Mouse (Mus musculus): ENCODE measurements around the gene Arfgef2. TPM values are rescaled to one million over a fixed set of nuclear protein-coding genes. Genes with fewer than 3 reads are reported as not detected.
"Not testable (repeated sequence)": the region's sequence is repeated elsewhere in the genome, so short reads cannot be mapped to it uniquely, and the experiment has no call there.

The Arfgef2 gene
- total and polyA plus RNA-seq, 3 experiments: 9.2 to 18.7 (median 11.2) TPM

DNA sequence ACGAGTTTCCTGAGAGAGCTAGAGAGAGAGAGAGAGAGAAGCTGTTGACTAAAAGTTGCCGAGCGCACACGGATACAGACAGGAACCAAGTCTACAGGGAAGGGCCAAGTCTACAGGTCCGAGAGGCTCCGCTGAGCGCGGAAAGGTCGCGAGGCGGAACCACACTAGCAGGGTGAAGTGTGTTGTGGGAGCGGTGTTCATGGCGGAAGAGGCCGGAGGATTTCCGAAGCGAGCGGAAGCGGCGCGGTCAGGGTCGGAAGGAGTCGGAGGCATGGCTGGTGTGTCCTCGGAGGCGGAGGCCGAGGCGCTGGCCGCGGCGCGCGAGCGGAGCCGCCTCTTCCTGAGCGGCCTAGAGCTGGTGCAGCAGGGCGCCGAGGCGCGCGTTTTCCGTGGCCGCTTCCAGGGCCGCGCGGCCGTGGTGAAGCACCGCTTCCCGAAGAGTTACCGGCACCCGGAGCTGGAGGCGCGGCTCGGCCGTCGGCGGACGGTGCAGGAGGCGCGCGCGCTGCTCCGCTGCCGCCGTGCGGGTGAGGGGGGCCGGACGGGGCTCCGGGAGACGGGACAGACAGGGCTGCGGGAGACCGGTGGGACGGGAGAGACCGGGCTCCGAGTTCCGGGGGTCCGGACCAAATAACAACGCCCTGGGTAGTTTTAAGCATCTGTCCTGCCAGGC is 11.7 kb upstream of the Arfgef2 start:
- peak overlapping the region; percentile 84 for H3K9ac ChIP-seq (ENCODE audit: insufficient read depth, low read depth)
- H3K36me3 ChIP-seq (replicated peaks in 1 of 2; ENCODE audit: control insufficient read depth in 1 of 2, insufficient read depth in 1 of 2, low read length in 1 of 2): peaks cover 18 to 29% of the 10 kb centered on the region in 2 experiments
- peak overlapping the region; percentile 79 to 89 (median 87) for H3K4me3 ChIP-seq (replicated peaks in 1 of 3; ENCODE audit: low read depth in 2 of 3, low read length in 2 of 3, poor library complexity in 1 of 3)
- TF ChIP-seq MYC (IDR thresholded peaks at IDR 0.05; ENCODE audit: low read depth, low read length) (peak; percentile 79), MXI1 (IDR thresholded peaks at IDR 0.05; ENCODE audit: low read depth, low read length) (peak; percentile 93), E2F4 (IDR thresholded peaks at IDR 0.05; ENCODE audit: insufficient replicate concordance, low read depth, low read length) (0 out of 2 replicates have a peak, but pooled peaks have one; percentile 26), ETS1 (conservative IDR thresholded peaks at IDR 0.05; ENCODE audit: low read depth, low read length) (peak; percentile 54), ELF1 (IDR thresholded peaks at IDR 0.05; ENCODE audit: low read depth, low read length) (peak; percentile 92), POLR2A (IDR thresholded peaks at IDR 0.05; ENCODE audit: low read depth, low read length) (peak; percentile 75), ZMIZ1 (IDR thresholded peaks at IDR 0.05; ENCODE audit: low read depth, low read length) (peak; percentile 59), SMC3 (IDR thresholded peaks at IDR 0.05; ENCODE audit: low read depth, low read length) (peak; percentile 29; the same call in 1 of the 2 replicates), ZNF384 (IDR thresholded peaks at IDR 0.05; ENCODE audit: low read depth, low read length) (0 out of 2 replicates have a peak, but pooled peaks have one; percentile 16), GABPA (IDR thresholded peaks at IDR 0.05; ENCODE audit: insufficient replicate concordance, low read depth, low read length) (peak; percentile 61; the same call in 1 of the 2 replicates), MAX (IDR thresholded peaks at IDR 0.05; ENCODE audit: low read length) (peak; percentile 86), CHD2 (IDR thresholded peaks at IDR 0.05; ENCODE audit: low read length) (0 out of 2 replicates have a peak, but pooled peaks have one; percentile 57), RCOR1 (conservative IDR thresholded peaks at IDR 0.05; ENCODE audit: low read depth, low read length) (0 out of 2 replicates have a peak, but pooled peaks have one; percentile 58), JUND (conservative IDR thresholded peaks at IDR 0.05; ENCODE audit: low read depth, low read length) (0 out of 2 replicates have a peak, but pooled peaks have one; percentile 24), MAZ (IDR thresholded peaks at IDR 0.05; ENCODE audit: low read depth, low read length) (peak; percentile 47; the same call in 1 of the 2 replicates), NRF1 (IDR thresholded peaks at IDR 0.05; ENCODE audit: low read depth, low read length) (peak; percentile 54), POLR2AphosphoS2 (IDR thresholded peaks at IDR 0.05; ENCODE audit: low read depth, low read length) (peak; percentile 67; the same call in 1 of the 2 replicates), BHLHE40 (IDR thresholded peaks at IDR 0.05; ENCODE audit: low read depth, low read length) (peak; percentile 32; the same call in 1 of the 2 replicates), SIN3A (IDR thresholded peaks at IDR 0.05; ENCODE audit: low read length) (peak; percentile 98), IRF4 (IDR thresholded peaks at IDR 0.05; ENCODE audit: low read depth, low read length) (peak; percentile 79), HCFC1 (IDR thresholded peaks at IDR 0.05; ENCODE audit: low read depth, low read length) (peak; percentile 94), MEF2A (IDR thresholded peaks at IDR 0.05; ENCODE audit: borderline replicate concordance, low read depth, low read length) (peak; percentile 86), TBP (conservative IDR thresholded peaks at IDR 0.05; ENCODE audit: low read depth, low read length) (peak; percentile 83), KAT2A (IDR thresholded peaks at IDR 0.05; ENCODE audit: insufficient replicate concordance, low read length) (peak; percentile 96), NELFE (IDR thresholded peaks at IDR 0.05; ENCODE audit: low read depth, low read length) (peak; percentile 73), UBTF (IDR thresholded peaks at IDR 0.05; ENCODE audit: low read depth, low read length) (0 out of 2 replicates have a peak, but pooled peaks have one; percentile 57), TCF12 (IDR thresholded peaks at IDR 0.05; ENCODE audit: low read depth, low read length) (peak; percentile 94)
- DNase-seq (ENCODE audit: extremely low read depth): peak; percentile 85
- H3K27ac ChIP-seq (ENCODE audit: insufficient read depth, low read depth): peak overlapping the region; percentile 27; the same call in 1 of the 2 replicates
- H3K27me3 ChIP-seq (replicated peaks); H3K9me3 ChIP-seq (replicated peaks; ENCODE audit: low read length); dilution Hi-C loops (cut with MboI; ENCODE audit: extremely low pct_ligation_motif_present, extremely low pct_unique_long_range_greater_than_20kb, low sequenced_read_pairs): not testable (repeated sequence)
- peaks cover 11% of the 10 kb centered on the region for H3K79me2 ChIP-seq (replicated peaks; ENCODE audit: control insufficient read depth, extremely low read depth, insufficient read depth, poor library complexity, severe bottlenecking)
- H3K4me2 ChIP-seq (ENCODE audit: insufficient read depth, low read depth, poor library complexity, severe bottlenecking): peak overlapping the region; percentile 83
- in situ Hi-C loops (cut with MboI; ENCODE audit: low pct_ligation_motif_present, low pct_unique_long_range_greater_than_20kb, low sequenced_read_pairs): loop anchor here (25.0 kb wide), 1 partner anchor 706 kb away; no protein-coding TSS in a partner anchor
- H3K4me1 ChIP-seq (ENCODE audit: control insufficient read depth in 1 of 2, insufficient read depth in 2 of 2): peaks cover 2 to 28% of the 10 kb centered on the region in 2 experiments; a peak in 2 of 4 replicates
